Mouse (Mus musculus) limb, embryonic 14.5 days (tissue): ENCODE measurements around the gene Zfp78. TPM values are rescaled to one million over a fixed set of nuclear protein-coding genes. Genes with fewer than 3 reads are reported as not detected.
A peak's percentile ranks its signal among the peaks of the same experiment; 100 is the strongest.

Source experiments
- ATAC-seq: fragments of 200-750 bp; cut with Nextera tagmentation; 2 replicates; pipeline ENCODE4 v1.8.0; 2017; ENCODE audit warnings: low read depth, moderate number of reproducible peaks, moderate TSS enrichment; ENCODE audit not compliant: low FRiP score
- DNase-seq: peaks from one replicate; pipeline ENCODE4 v3.0.0-alpha.2; 2015; ENCODE audit warnings: low spot score
- H3K27ac ChIP-seq: fragments of 300-500 bp; sonication (generic); replicated peaks from 2 replicates; pipeline ENCODE4 v1.5.1; 2014; ENCODE audit warnings: low read depth, mild to moderate bottlenecking, low read length, moderate library complexity, mixed read lengths
- H3K27me3 ChIP-seq: fragments of 300-500 bp; sonication (generic); 2 replicates; pipeline ENCODE4 v1.6.1; 2014; ENCODE audit warnings: low read length, mixed read lengths; ENCODE audit not compliant: control insufficient read depth, insufficient read depth
- H3K36me3 ChIP-seq: fragments of 300-500 bp; sonication (generic); 2 replicates; pipeline ENCODE4 v1.6.1; 2014; ENCODE audit warnings: mild to moderate bottlenecking, low read length, moderate library complexity, mixed read lengths; ENCODE audit not compliant: control insufficient read depth, insufficient read depth
- H3K4me1 ChIP-seq: fragments of 300-500 bp; sonication (generic); 2 replicates; pipeline ENCODE4 v1.6.1; 2014; ENCODE audit warnings: antibody characterized with exemption, low read length, mixed read lengths; ENCODE audit not compliant: control insufficient read depth, insufficient read depth
- H3K4me2 ChIP-seq: fragments of 300-500 bp; sonication (generic); replicated peaks from 2 replicates; pipeline ENCODE4 v1.6.1; 2014; ENCODE audit warnings: low read depth, mild to moderate bottlenecking, low read length, moderate library complexity; ENCODE audit not compliant: severe bottlenecking
- H3K4me3 ChIP-seq: fragments of 300-500 bp; sonication (generic); replicated peaks from 2 replicates; pipeline ENCODE4 v1.5.1; 2014; ENCODE audit warnings: low read length
- H3K9ac ChIP-seq: fragments of 300-500 bp; sonication (generic); 2 replicates; pipeline ENCODE4 v1.6.1; 2014; ENCODE audit warnings: mild to moderate bottlenecking, low read depth, low read length, moderate library complexity; ENCODE audit not compliant: severe bottlenecking
- H3K9me3 ChIP-seq: fragments of 300-500 bp; sonication (generic); 2 replicates; pipeline ENCODE4 v1.6.1; 2016; ENCODE audit warnings: low read length; ENCODE audit not compliant: control insufficient read depth
- POLR2A ChIP-seq: fragments of 200-500 bp; IDR thresholded peaks from 2 replicates; pipeline ENCODE4 v1.8.0; 2012; ENCODE audit warnings: inconsistent platforms, mild to moderate bottlenecking, moderate library complexity, borderline replicate concordance; ENCODE audit not compliant: insufficient read depth, insufficient read length; ENCODE audit errors: extremely low read depth
- WGBS: fragments of 180-500 bp; shearing (Covaris S2); extraction: QIAGEN DNeasy Blood & Tissue Kit; methylation state at CpG from one replicate; pipeline ENCODE4 v1.1.7; 2014; 5-methylcytosine and 5-hydroxymethylcytosine counted together
- polyA plus RNA-seq, 2 experiments: library from polyadenylated mRNA; depleted of rRNA in 1 of 2; stranded (reverse) in 1 of 2; unstranded in 1 of 2; fragments of >200 nt; fragmentation: Nextera tagmentation in 1 of 2; extraction: Ambion mirVana in 1 of 2; gene quantifications; 2 replicates each; pipeline versions ENCODE4 v1.2.1 to v1.2.3; 2012 to 2014

The Zfp78 gene
- polyA plus RNA-seq, 2 experiments, result 2.1 to 2.8 TPM

- Histone ChIP-seq H3K4me1 (peaks cover 2% of the 10 kb centered on the region), H3K4me3 (no peak overlapping the region), H3K9me3 (no peaks in the 10 kb centered on the region), H3K9ac (no peak overlapping the region), H3K27ac (no peak overlapping the region), H3K36me3 (peaks cover 41% of the 10 kb centered on the region), H3K4me2 (no peak overlapping the region), H3K27me3 (no peaks in the 10 kb centered on the region)
- no peak for DNase-seq
- ATAC-seq, result no peak
- TF ChIP-seq POLR2A, result no peak
- 88% methylated on average over 5 of the region's 5 CpGs for WGBS
Measured at GRCm38 (mm10) chr7:6388971-6389370, 25.9 kb downstream of the Zfp78 start.

- H3K36me3 ChIP-seq, result peaks cover 42% of the 10 kb centered on the region
- ATAC-seq, result no peak
Measured at GRCm38 (mm10) chr7:6389449-6389848, 26.4 kb downstream of the Zfp78 start.

GRCm38 (mm10) chr7:6397996-6398975, 35.2 kb downstream of the Zfp78 start, which contains the start of gene Smim17:
Gene Smim17 (plus strand): TSS chr7:6398715.
- H3K4me3 ChIP-seq, result peak within 1 kb of the TSS; percentile 46
- H3K27ac ChIP-seq, result no peak within 1 kb of the TSS
- H3K27me3 ChIP-seq, result no peaks in the 10 kb centered on the region
- H3K4me1 ChIP-seq, result peaks cover 5% of the 10 kb centered on the region; the same call in 1 of the 2 replicates
- peak within 1 kb of the TSS; percentile 70 for H3K4me2 ChIP-seq
- no peaks in the 10 kb centered on the region for H3K9me3 ChIP-seq
- H3K36me3 ChIP-seq, result peaks cover 12% of the 10 kb centered on the region
- ATAC-seq, result peak; percentile 76
- WGBS, result 24% methylated on average over 25 of the region's 25 CpGs
- DNase-seq, result peak; percentile 75
- TF ChIP-seq POLR2A, result no peak
- H3K9ac ChIP-seq, result peak within 1 kb of the TSS; percentile 60

More at GRCm38 (mm10) chr7:6389449-6389848, 26.4 kb downstream of the Zfp78 start:
- Histone ChIP-seq H3K27ac (no peak overlapping the region), H3K4me2 (no peak overlapping the region), H3K27me3 (no peaks in the 10 kb centered on the region), H3K9me3 (no peaks in the 10 kb centered on the region), H3K9ac (no peak overlapping the region), H3K4me1 (no peaks in the 10 kb centered on the region), H3K4me3 (no peak overlapping the region)
- DNase-seq, result no peak
- 64% methylated on average over 5 of the region's 5 CpGs for WGBS
- TF ChIP-seq POLR2A, result no peak

- no peak for TF ChIP-seq POLR2A
- H3K4me2 ChIP-seq, result no peak within 1 kb of the TSS
- no peak within 1 kb of the TSS for H3K9ac ChIP-seq
- H3K27me3 ChIP-seq, result no peaks in the 10 kb centered on the region
- no peak within 1 kb of the TSS for H3K4me3 ChIP-seq
- H3K9me3 ChIP-seq, result no peaks in the 10 kb centered on the region
- no peak within 1 kb of the TSS for H3K27ac ChIP-seq
- no peaks in the 10 kb centered on the region for H3K36me3 ChIP-seq
- H3K4me1 ChIP-seq, result no peaks in the 10 kb centered on the region
- DNase-seq (peak; percentile 99), ATAC-seq (peak; percentile 96)
- under 1% methylated on average over 17 of the region's 17 CpGs for WGBS
Measured at GRCm38 (mm10) chr7:6410043-6410442, 47.0 kb downstream of the Zfp78 start, which contains the start of gene Gm20715. Gene Gm20715 (plus strand): TSS chr7:6410277.

GRCm38 (mm10) chr7:6414626-6415441, 51.8 kb downstream of the Zfp78 start:
- no peak for ATAC-seq
- H3K36me3 ChIP-seq, result no peaks in the 10 kb centered on the region
- H3K4me3 ChIP-seq, result no peak overlapping the region
- H3K9me3 ChIP-seq, result no peaks in the 10 kb centered on the region
- no peak overlapping the region for H3K27ac ChIP-seq
- no peaks in the 10 kb centered on the region for H3K4me1 ChIP-seq
- 9% methylated on average over 19 of the region's 22 CpGs for WGBS
- no peaks in the 10 kb centered on the region for H3K27me3 ChIP-seq
- no peak overlapping the region for H3K9ac ChIP-seq
- TF ChIP-seq POLR2A, result no peak
- H3K4me2 ChIP-seq, result no peak overlapping the region
- no peak for DNase-seq
